Mouse (Mus musculus) lung, adult 10 weeks (tissue): ENCODE results near the gene Gramd1a. TPM values are rescaled to one million over a fixed set of nuclear protein-coding genes. Genes with fewer than 3 reads are reported as not detected.

Experiments
- polyA plus RNA-seq: library from polyadenylated mRNA; stranded (reverse); fragments of 350-450 nt; fragmentation: Illumina TruSeq; extraction: RNeasy Lipid Tissue Mini Kit (QIAGEN cat#74804); gene quantifications from one replicate; pipeline ENCODE4 v1.2.3, GENCODE M21; 2014; ENCODE audit warnings: low read depth, low replicate concordance; ENCODE audit not compliant: insufficient read depth

Gene Gramd1a
- 43.1 TPM for polyA plus RNA-seq

DNA sequence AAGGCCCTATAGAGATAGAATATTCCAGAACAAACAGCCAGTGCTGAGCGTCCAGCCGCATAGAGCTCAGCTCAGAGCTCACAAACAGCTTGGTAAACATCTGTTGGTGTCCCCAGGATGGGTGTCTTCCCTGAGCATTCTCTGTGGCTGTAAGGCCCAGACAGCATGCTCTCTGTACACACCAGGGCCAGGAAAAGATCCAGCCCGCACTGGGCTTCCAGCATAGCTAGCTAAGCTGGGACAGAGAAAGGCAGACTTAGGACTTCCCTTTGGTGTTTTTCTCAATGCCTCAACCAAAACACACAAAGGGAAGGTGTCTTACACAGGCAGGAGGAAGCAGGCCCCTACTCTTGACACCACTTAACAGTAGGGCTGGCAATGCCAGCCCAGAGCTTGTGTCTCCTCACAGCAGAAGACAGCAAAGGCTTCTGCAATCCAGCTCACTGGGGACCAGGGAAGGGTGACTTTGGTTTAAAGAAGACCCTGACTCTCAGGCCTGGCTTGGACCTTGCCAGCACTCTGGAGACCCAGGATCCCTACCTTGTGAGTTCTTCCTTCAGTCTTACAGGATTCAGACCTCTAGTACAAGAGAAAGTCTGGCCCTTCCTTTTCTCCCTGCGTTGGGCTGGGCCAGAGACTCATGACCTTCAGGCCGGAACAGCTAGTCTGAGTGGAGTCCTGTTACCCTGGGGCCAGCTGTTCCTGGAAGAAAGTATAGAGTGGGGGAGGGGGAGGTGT, at the start of gene Gramd1a:
Gramd1a (minus strand) TSS at position 601 of the 738 bp plus-strand sequence.

DNA sequence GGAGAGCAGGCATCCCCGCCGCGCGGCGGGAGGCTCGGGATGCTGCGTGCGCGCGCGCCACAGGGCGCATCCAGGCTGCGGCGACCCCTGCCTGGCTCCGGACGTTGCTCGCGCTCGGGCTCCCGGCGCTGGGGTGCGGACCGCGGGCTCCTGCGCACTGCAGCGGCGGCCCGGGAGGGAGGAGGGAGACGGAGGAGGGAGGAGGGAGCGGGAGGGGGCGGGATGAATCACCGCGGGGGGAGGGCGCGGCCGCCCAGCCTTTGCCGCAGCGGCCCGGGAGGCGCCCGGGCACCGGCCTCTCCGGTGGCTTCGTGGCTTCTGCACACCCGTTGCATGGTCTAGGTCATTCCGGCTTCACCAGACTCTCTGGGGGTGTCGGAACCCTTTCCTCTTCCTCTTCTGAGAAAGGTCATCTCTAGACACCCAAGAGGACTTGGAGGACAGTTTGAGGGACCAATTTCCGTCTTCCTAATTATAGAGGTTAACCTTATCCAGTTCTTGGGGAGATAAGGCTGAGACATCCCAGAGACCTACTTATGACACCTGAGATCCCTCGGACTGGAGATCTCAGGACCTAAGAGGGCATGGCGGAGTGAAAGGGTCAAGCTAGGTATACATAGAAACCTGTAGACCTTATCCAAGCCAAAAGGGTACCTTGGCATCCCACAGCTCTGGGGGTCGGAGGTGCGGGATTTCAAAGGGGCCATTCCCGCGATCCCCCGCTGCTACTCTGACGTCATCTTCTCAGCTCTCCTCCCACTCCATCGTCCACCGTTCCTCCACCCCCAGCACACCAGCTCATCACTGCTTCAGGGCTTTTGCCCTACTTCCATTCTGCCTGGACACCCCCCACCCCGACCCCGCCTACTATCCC, 28.6 kb downstream of the Gramd1a start, which contains the start of gene Scn1b:
Scn1b (minus strand) TSS at position 153 of the 874 bp plus-strand sequence.

GRCm38 (mm10) chr7:31115182-31115581, 40.5 kb downstream of the Gramd1a start, which contains the start of gene Hpn:
TSS of gene Hpn (minus strand) at chr7:31115290.

Other genes starting within 250 kb of the Gramd1a start
- 1.6 TPM for gene Mag, start 241.0 kb downstream of the Gramd1a start, polyA plus RNA-seq
- gene Hamp2, start 231.2 kb downstream of the Gramd1a start, polyA plus RNA-seq = 0.86 TPM
- 32.5 TPM for gene Hamp, start 211.9 kb downstream of the Gramd1a start, polyA plus RNA-seq
- 69.5 TPM for gene Usf2, start 199.1 kb downstream of the Gramd1a start, polyA plus RNA-seq
- 37.2 TPM for gene Lsr, start 182.4 kb downstream of the Gramd1a start, polyA plus RNA-seq
- 5.7 TPM for gene Fam187b, start 182.1 kb downstream of the Gramd1a start, polyA plus RNA-seq
- gene Fxyd5, start 113.4 kb downstream of the Gramd1a start, polyA plus RNA-seq = 231 TPM
- 3.1 TPM for gene Fxyd7, start 104.4 kb downstream of the Gramd1a start, polyA plus RNA-seq
- 320 TPM for gene Fxyd1, start 98.7 kb downstream of the Gramd1a start, polyA plus RNA-seq
- gene Lgi4, start 96.6 kb downstream of the Gramd1a start, polyA plus RNA-seq = 2.3 TPM
- gene Fxyd3, start 79.2 kb downstream of the Gramd1a start, polyA plus RNA-seq = 50.6 TPM
- gene Hpn, start 40.6 kb downstream of the Gramd1a start, polyA plus RNA-seq = 10.6 TPM
- 9.8 TPM for gene Scn1b, start 28.9 kb downstream of the Gramd1a start, polyA plus RNA-seq
- gene Scgb2b2, start 134.6 kb upstream of the Gramd1a start, polyA plus RNA-seq = not detected
- not detected for gene Scgb1b2, start 135.9 kb upstream of the Gramd1a start, polyA plus RNA-seq
- gene Scgb2b3, start 206.2 kb upstream of the Gramd1a start, polyA plus RNA-seq = not detected
- not detected for gene Scgb1b3, start 219.7 kb upstream of the Gramd1a start, polyA plus RNA-seq